Mouse (Mus musculus): ENCODE measurements around the gene Sgms2. TPM values are rescaled to one million over a fixed set of nuclear protein-coding genes. Genes with fewer than 3 reads are reported as not detected.

Sgms2 gene
- polyA plus RNA-seq, 1 experiment from 2014 or later, result 39.1 TPM

GRCm38 (mm10) chr3:131361960-131362359 lies 129.3 kb downstream of the Sgms2 start:
- Histone ChIP-seq H3K27me3 (replicated peaks; ENCODE audit: control insufficient read depth, insufficient read depth, low read length) (no peaks in the 10 kb centered on the region), H3K27ac (ENCODE audit: low read depth, low read length) (no peak overlapping the region), H3K4me2 (replicated peaks; ENCODE audit: low read depth) (no peak overlapping the region), H3K9ac (ENCODE audit: low read depth, low read length) (no peak overlapping the region), H3K9me3 (ENCODE audit: control insufficient read depth) (no peaks in the 10 kb centered on the region), H3K4me3 (ENCODE audit: low read depth, low read length) (no peak overlapping the region), H3K4me1 (replicated peaks; ENCODE audit: control insufficient read depth, insufficient read depth, low read length) (peaks cover 5% of the 10 kb centered on the region; the same call in 1 of the 2 replicates), H3K36me3 (ENCODE audit: control insufficient read depth, insufficient read depth) (no peaks in the 10 kb centered on the region; the same call in 1 of the 2 replicates)
- ATAC-seq, result no peak
- no peak for TF ChIP-seq CTCF (IDR thresholded peaks at IDR 0.05; ENCODE audit: low read depth)
- WGBS, result 78% methylated on average over 4 of the region's 4 CpGs

DNA sequence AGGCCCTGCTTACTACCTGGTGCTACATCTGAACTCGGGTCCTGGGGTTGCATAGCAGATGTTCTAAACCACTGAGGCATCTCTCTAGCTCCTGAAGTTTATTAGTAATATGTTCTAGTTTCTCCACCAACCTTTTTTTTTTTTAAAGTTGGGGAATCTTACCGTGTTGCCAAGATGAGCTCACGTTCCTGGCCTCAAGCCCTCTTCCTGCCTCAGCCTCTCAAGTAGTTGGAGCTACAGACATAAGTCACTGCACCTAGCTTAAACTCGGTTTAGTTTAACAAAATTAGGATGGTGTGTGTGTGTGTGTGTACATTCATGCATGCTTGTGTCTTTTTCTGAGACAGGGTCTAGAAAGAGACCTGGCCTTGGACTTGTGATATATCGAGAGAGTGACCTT lies 132.2 kb downstream of the Sgms2 start:
- TF ChIP-seq CTCF (IDR thresholded peaks at IDR 0.05; ENCODE audit: low read depth), result no peak
- ATAC-seq, result no peak
- WGBS, result 71% methylated on average over 5 of the region's 5 CpGs

DNA sequence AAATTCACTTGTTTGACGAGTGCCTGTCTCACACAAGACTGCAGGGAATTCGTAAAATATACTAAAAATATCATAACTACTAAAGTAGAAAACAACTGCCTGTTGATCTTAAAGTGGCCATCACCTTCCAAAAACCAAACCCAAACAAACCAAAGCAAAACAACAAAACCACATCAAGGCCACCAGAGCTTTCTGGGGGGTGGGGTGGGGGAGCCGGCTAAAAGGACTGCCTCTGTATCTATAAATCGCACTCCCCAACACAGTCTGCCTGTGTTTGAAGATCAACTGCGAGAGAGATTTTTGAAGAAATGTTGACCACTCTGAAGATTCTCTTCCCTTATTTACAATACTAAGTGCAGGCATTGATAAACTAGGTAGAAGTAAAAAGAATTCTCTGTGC lies 133.0 kb downstream of the Sgms2 start:
- H3K9me3 ChIP-seq (ENCODE audit: control insufficient read depth), result no peaks in the 10 kb centered on the region
- 0 out of 2 replicates have a peak, but pooled peaks cover 5% of the 10 kb centered on the region for H3K4me1 ChIP-seq (replicated peaks; ENCODE audit: control insufficient read depth, insufficient read depth, low read length)
- 70% methylated on average over 5 of the region's 5 CpGs for WGBS
- H3K27me3 ChIP-seq (replicated peaks; ENCODE audit: control insufficient read depth, insufficient read depth, low read length), result no peaks in the 10 kb centered on the region
- no peak overlapping the region for H3K4me3 ChIP-seq (ENCODE audit: low read depth, low read length)
- H3K27ac ChIP-seq (ENCODE audit: low read depth, low read length), result no peak overlapping the region
- TF ChIP-seq CTCF (IDR thresholded peaks at IDR 0.05; ENCODE audit: low read depth), result no peak
- no peak for ATAC-seq
- H3K36me3 ChIP-seq (ENCODE audit: control insufficient read depth, insufficient read depth), result no peaks in the 10 kb centered on the region; the same call in 1 of the 2 replicates
- H3K9ac ChIP-seq (ENCODE audit: low read depth, low read length), result no peak overlapping the region
- no peak overlapping the region for H3K4me2 ChIP-seq (replicated peaks; ENCODE audit: low read depth)

More for the DNA sequence above, 132.2 kb downstream of the Sgms2 start:
- Histone ChIP-seq H3K36me3 (ENCODE audit: control insufficient read depth, insufficient read depth) (no peaks in the 10 kb centered on the region; the same call in 1 of the 2 replicates), H3K9me3 (ENCODE audit: control insufficient read depth) (no peaks in the 10 kb centered on the region), H3K27ac (ENCODE audit: low read depth, low read length) (no peak overlapping the region), H3K4me2 (replicated peaks; ENCODE audit: low read depth) (no peak overlapping the region), H3K4me1 (replicated peaks; ENCODE audit: control insufficient read depth, insufficient read depth, low read length) (0 out of 2 replicates have a peak, but pooled peaks cover 5% of the 10 kb centered on the region), H3K4me3 (ENCODE audit: low read depth, low read length) (no peak overlapping the region), H3K9ac (ENCODE audit: low read depth, low read length) (no peak overlapping the region), H3K27me3 (replicated peaks; ENCODE audit: control insufficient read depth, insufficient read depth, low read length) (no peaks in the 10 kb centered on the region)

DNA sequence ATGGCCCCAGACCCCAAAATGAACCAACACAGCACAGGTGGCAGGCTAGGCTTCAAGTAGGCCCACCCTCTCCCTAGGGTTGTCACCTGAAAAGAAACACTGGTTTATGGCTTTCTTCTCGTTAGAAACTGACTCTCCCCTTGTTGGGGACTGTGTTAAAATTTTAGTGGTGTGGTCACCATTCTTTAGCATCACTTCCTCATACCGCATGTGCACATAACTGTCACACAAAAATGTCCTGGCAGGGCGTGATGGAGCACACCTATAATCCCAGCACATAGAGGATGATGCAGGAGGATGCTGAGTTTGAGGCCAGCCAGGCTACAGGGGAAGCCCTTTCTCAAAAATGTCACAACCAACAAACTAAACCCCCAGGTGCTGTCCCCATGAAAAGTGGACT lies 133.6 kb downstream of the Sgms2 start:
- H3K27ac ChIP-seq (ENCODE audit: low read depth, low read length), result no peak overlapping the region
- 75% methylated on average over 3 of the region's 3 CpGs for WGBS
- no peak for TF ChIP-seq CTCF (IDR thresholded peaks at IDR 0.05; ENCODE audit: low read depth)
- no peaks in the 10 kb centered on the region; the same call in 1 of the 2 replicates for H3K36me3 ChIP-seq (ENCODE audit: control insufficient read depth, insufficient read depth)
- H3K9ac ChIP-seq (ENCODE audit: low read depth, low read length), result no peak overlapping the region
- no peaks in the 10 kb centered on the region for H3K9me3 ChIP-seq (ENCODE audit: control insufficient read depth)
- no peak overlapping the region for H3K4me3 ChIP-seq (ENCODE audit: low read depth, low read length)
- H3K4me1 ChIP-seq (replicated peaks; ENCODE audit: control insufficient read depth, insufficient read depth, low read length), result 0 out of 2 replicates have a peak, but pooled peaks cover 5% of the 10 kb centered on the region
- no peaks in the 10 kb centered on the region for H3K27me3 ChIP-seq (replicated peaks; ENCODE audit: control insufficient read depth, insufficient read depth, low read length)
- no peak for ATAC-seq
- H3K4me2 ChIP-seq (replicated peaks; ENCODE audit: low read depth), result no peak overlapping the region

DNA sequence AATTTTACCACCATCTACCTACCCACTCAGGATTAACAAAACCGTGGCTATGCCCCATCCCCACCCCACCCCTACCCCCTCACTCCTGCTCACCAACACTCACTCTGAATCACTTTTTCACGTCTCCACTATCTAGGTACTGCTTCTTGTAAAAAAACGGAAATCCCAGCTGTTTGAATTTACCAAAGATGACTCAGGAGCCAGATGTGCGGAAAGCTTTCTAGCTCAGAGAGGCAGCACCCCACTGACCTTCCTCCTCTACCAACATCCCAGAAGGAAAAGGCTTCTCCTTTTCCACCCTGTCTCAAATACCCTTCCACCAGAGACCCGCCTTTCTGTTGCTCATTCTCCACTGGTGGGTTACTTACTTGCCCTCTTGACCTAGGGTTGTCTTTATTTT lies 135.2 kb downstream of the Sgms2 start:
- WGBS, result 59% methylated on average over 5 of the region's 5 CpGs

GRCm38 (mm10) chr3:131350539-131350938 lies 140.7 kb downstream of the Sgms2 start:
- no peak for ATAC-seq
- TF ChIP-seq CTCF (IDR thresholded peaks at IDR 0.05; ENCODE audit: low read depth), result no peak
- Histone ChIP-seq H3K9me3 (ENCODE audit: control insufficient read depth) (no peaks in the 10 kb centered on the region), H3K27ac (ENCODE audit: low read depth, low read length) (no peak overlapping the region), H3K4me1 (replicated peaks; ENCODE audit: control insufficient read depth, insufficient read depth, low read length) (no peaks in the 10 kb centered on the region; the same call in 1 of the 2 replicates), H3K4me2 (replicated peaks; ENCODE audit: low read depth) (no peak overlapping the region), H3K9ac (ENCODE audit: low read depth, low read length) (no peak overlapping the region), H3K27me3 (replicated peaks; ENCODE audit: control insufficient read depth, insufficient read depth, low read length) (no peaks in the 10 kb centered on the region), H3K36me3 (ENCODE audit: control insufficient read depth, insufficient read depth) (no peaks in the 10 kb centered on the region), H3K4me3 (ENCODE audit: low read depth, low read length) (no peak overlapping the region)
- 69% methylated on average over 7 of the region's 7 CpGs for WGBS

More for the DNA sequence above, 135.2 kb downstream of the Sgms2 start:
- H3K9me3 ChIP-seq (ENCODE audit: control insufficient read depth), result no peaks in the 10 kb centered on the region
- no peaks in the 10 kb centered on the region; the same call in 1 of the 2 replicates for H3K36me3 ChIP-seq (ENCODE audit: control insufficient read depth, insufficient read depth)
- H3K9ac ChIP-seq (ENCODE audit: low read depth, low read length), result no peak overlapping the region
- H3K27ac ChIP-seq (ENCODE audit: low read depth, low read length), result no peak overlapping the region
- TF ChIP-seq CTCF (IDR thresholded peaks at IDR 0.05; ENCODE audit: low read depth), result no peak
- 0 out of 2 replicates have a peak, but pooled peaks cover 3% of the 10 kb centered on the region for H3K4me1 ChIP-seq (replicated peaks; ENCODE audit: control insufficient read depth, insufficient read depth, low read length)
- H3K27me3 ChIP-seq (replicated peaks; ENCODE audit: control insufficient read depth, insufficient read depth, low read length), result no peaks in the 10 kb centered on the region
- H3K4me3 ChIP-seq (ENCODE audit: low read depth, low read length), result no peak overlapping the region
- H3K4me2 ChIP-seq (replicated peaks; ENCODE audit: low read depth), result no peak overlapping the region
- no peak for ATAC-seq

All from intestine, postnatal 0 days (tissue).